Mouse (Mus musculus): ENCODE measurements around the gene Ust.

- no peak for TF ChIP-seq CTCF (IDR thresholded peaks at IDR 0.05; ENCODE audit: low read depth)
- TF ChIP-seq EP300 (IDR thresholded peaks at IDR 0.05; ENCODE audit: low read depth), result no peak
Measured at GRCm38 (mm10) chr10:8392226-8392625, 126.4 kb downstream of the Ust start.
